Mouse (Mus musculus) myocyte (in vitro differentiated cells): ENCODE data around the gene Ece2.

Experiments
- CEBPB ChIP-seq: IDR thresholded peaks from 2 replicates; pipeline ENCODE4 v1.6.1; 2011; ENCODE audit warnings: mild to moderate bottlenecking, moderate library complexity; ENCODE audit not compliant: poor library complexity, insufficient read depth, severe bottlenecking
- E2F4 ChIP-seq: IDR thresholded peaks from one replicate; pipeline ENCODE4 v1.6.1; 2011; ENCODE audit warnings: mild to moderate bottlenecking, control low read depth, moderate library complexity; ENCODE audit not compliant: insufficient read depth
- MAX ChIP-seq: IDR thresholded peaks from one replicate; pipeline ENCODE4 v1.6.1; 2011; ENCODE audit warnings: low read depth, mild to moderate bottlenecking, control low read depth
- MYOG ChIP-seq, 3 experiments: IDR thresholded peaks; one replicate each; pipeline ENCODE4 v1.6.1; 2011; ENCODE audit warnings: control low read depth in 2 of 3, low read depth in 2 of 3, mild to moderate bottlenecking in 2 of 3; ENCODE audit not compliant: insufficient read length in 2 of 3, control insufficient read depth in 1 of 3, insufficient read depth in 1 of 3
- POLR2A ChIP-seq: IDR thresholded peaks from one replicate; pipeline ENCODE4 v1.6.1; 2011; ENCODE audit warnings: low read depth, mild to moderate bottlenecking, control low read depth, moderate library complexity; ENCODE audit not compliant: insufficient read length
- POLR2AphosphoS2 ChIP-seq: IDR thresholded peaks from one replicate; pipeline ENCODE4 v1.6.1; 2011; ENCODE audit warnings: low read depth, control low read depth; ENCODE audit not compliant: insufficient read length
- SRF ChIP-seq: IDR thresholded peaks from one replicate; pipeline ENCODE4 v1.6.1; 2011; ENCODE audit warnings: low read depth; ENCODE audit not compliant: control insufficient read depth, insufficient read length
- TCF3 ChIP-seq: IDR thresholded peaks from one replicate; pipeline ENCODE4 v1.6.1; 2011; ENCODE audit warnings: low read depth, control low read depth; ENCODE audit not compliant: insufficient read length

DNA sequence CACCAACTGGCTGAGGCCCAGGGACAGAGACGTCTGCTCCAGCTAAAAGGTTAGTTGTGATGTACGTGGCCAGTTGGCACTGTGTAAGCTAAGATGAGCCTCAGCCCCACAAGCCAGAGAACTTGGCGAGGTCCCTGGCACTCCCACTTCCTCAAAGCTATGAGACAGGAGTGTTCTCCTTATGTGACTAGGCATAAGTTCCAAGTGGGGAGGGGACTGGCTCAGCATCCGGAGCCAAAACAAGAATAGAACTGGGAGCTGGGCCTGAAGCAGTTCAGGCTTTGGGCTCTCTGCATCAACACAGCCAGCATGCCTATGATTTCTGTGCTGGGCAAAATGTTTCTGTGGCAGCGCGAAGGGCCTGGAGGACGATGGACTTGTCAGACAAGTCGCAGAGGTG lies 65.2 kb downstream of the Ece2 start:
- TF ChIP-seq POLR2A, result no peak
- TF ChIP-seq CEBPB, result no peak
- no peak for TF ChIP-seq SRF
- TF ChIP-seq TCF3, result no peak
- no peak for TF ChIP-seq E2F4
- TF ChIP-seq POLR2AphosphoS2, result no peak
- no peak for TF ChIP-seq MAX
- TF ChIP-seq MYOG (IDR thresholded peaks at IDR 0.05; ENCODE audit: control insufficient read depth in 1 of 3, insufficient read depth in 1 of 3, insufficient read length in 2 of 3, low read depth in 2 of 3), result no peak
